Mouse (Mus musculus) urinary bladder, adult 2 months (tissue): ENCODE measurements around the gene Btbd35f17. TPM values are rescaled to one million over a fixed set of nuclear protein-coding genes. Genes with fewer than 3 reads are reported as not detected.
"Not testable (repeated sequence)": the region's sequence is repeated elsewhere in the genome, so short reads cannot be mapped to it uniquely, and the experiment has no call there.

Experiments used
- DNase-seq: peaks from one replicate; pipeline ENCODE4 v3.0.0; 2022; ENCODE audit warnings: low spot score
- polyA plus RNA-seq: library from polyadenylated mRNA; depleted of rRNA; stranded (reverse); fragments of >200 nt; gene quantifications from 2 replicates; pipeline ENCODE4 v1.2.3, GENCODE M21; 2012; rRNA removed

Btbd35f17 gene
- not detected in 2 replicates for polyA plus RNA-seq

DNA sequence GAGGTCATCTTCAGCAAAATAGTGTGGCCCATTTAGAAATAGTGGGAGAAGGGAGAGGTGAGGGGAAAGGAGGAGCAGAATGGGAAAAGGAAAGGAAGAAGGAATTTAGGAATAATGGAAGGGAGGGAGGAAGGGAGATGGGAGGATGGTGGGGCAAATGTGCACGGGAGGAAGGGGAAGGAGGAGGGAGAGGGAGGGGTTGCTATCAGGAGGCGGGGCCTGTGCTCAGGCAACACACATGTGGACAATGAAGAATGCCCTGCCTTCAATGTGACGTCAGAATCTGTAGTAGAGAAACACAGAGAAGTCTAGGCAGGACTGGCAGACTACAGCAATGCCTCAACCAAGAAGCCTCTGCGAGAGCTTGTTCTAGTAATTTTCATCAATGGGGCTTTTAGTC lies at the start of gene Btbd35f17:
Gene Btbd35f17, plus strand, starts transcription at position 301 of the 400 bp plus-strand sequence.
- DNase-seq: not testable (repeated sequence)

Other genes starting within 250 kb of the Btbd35f17 start
- gene Btbd35f28, start 174.1 kb upstream of the Btbd35f17 start, polyA plus RNA-seq: not detected in 2 replicates
- gene Btbd35f20, start 79.4 kb upstream of the Btbd35f17 start, polyA plus RNA-seq: not detected in 2 replicates